Mouse (Mus musculus): ENCODE measurements around the gene Cdk14. TPM values are rescaled to one million over a fixed set of nuclear protein-coding genes. Genes with fewer than 3 reads are reported as not detected.
"Not testable (repeated sequence)": the region's sequence is repeated elsewhere in the genome, so short reads cannot be mapped to it uniquely, and the experiment has no call there.

The Cdk14 gene
- total RNA-seq, 2 experiments from 2014 or later, result 138 TPM

GRCm38 (mm10) chr5:4904911-4905310, 515.2 kb downstream of the Cdk14 start:
- intact Hi-C loops (cut with DNase I); DNase-seq (ENCODE audit: extremely low spot score in 1 of 2, low spot score in 2 of 2): not testable (repeated sequence)

- no peak for DNase-seq (ENCODE audit: extremely low spot score in 1 of 2, low spot score in 2 of 2)
- intact Hi-C loops (cut with DNase I), result no loop called here
Observed at GRCm38 (mm10) chr5:4898241-4898640, 521.9 kb downstream of the Cdk14 start.

- intact Hi-C loops (cut with DNase I), result no loop called here
- DNase-seq (ENCODE audit: extremely low spot score in 1 of 2, low spot score in 2 of 2), result no peak
Observed at GRCm38 (mm10) chr5:4894988-4895387, 525.1 kb downstream of the Cdk14 start.

GRCm38 (mm10) chr5:4893852-4894207, 526.3 kb downstream of the Cdk14 start:
- no peak for DNase-seq (ENCODE audit: extremely low spot score in 1 of 2, low spot score in 2 of 2)
- intact Hi-C loops (cut with DNase I), result no loop called here

GRCm38 (mm10) chr5:4893206-4893851, 526.8 kb downstream of the Cdk14 start:
- no peak for DNase-seq (ENCODE audit: extremely low spot score in 1 of 2, low spot score in 2 of 2)
- intact Hi-C loops (cut with DNase I), result no loop called here

- intact Hi-C loops (cut with DNase I), result no loop called here
Observed at GRCm38 (mm10) chr5:4892734-4893133, 527.4 kb downstream of the Cdk14 start.

GRCm38 (mm10) chr5:4891862-4892704, 528.0 kb downstream of the Cdk14 start:
- intact Hi-C loops (cut with DNase I), result no loop called here
- DNase-seq (ENCODE audit: extremely low spot score in 1 of 2, low spot score in 2 of 2), result no peak

More at GRCm38 (mm10) chr5:4892734-4893133, 527.4 kb downstream of the Cdk14 start:
- DNase-seq (ENCODE audit: extremely low spot score in 1 of 2, low spot score in 2 of 2), result no peak

- DNase-seq (ENCODE audit: extremely low spot score in 1 of 2, low spot score in 2 of 2), result no peak
- intact Hi-C loops (cut with DNase I), result no loop called here
Observed at GRCm38 (mm10) chr5:4887069-4887468, 533.0 kb downstream of the Cdk14 start.

GRCm38 (mm10) chr5:4882841-4883240, 537.3 kb downstream of the Cdk14 start:
- intact Hi-C loops (cut with DNase I), result no loop called here
- no peak for DNase-seq (ENCODE audit: extremely low spot score in 1 of 2, low spot score in 2 of 2)

GRCm38 (mm10) chr5:4880331-4880730, 539.8 kb downstream of the Cdk14 start:
- intact Hi-C loops (cut with DNase I), result no loop called here
- DNase-seq (ENCODE audit: extremely low spot score in 1 of 2, low spot score in 2 of 2), result no peak

- intact Hi-C loops (cut with DNase I), result no loop called here
- no peak for DNase-seq (ENCODE audit: extremely low spot score in 1 of 2, low spot score in 2 of 2)
Observed at GRCm38 (mm10) chr5:4878934-4879333, 541.2 kb downstream of the Cdk14 start.

GRCm38 (mm10) chr5:4877638-4878037, 542.5 kb downstream of the Cdk14 start:
- intact Hi-C loops (cut with DNase I), result no loop called here
- no peak for DNase-seq (ENCODE audit: extremely low spot score in 1 of 2, low spot score in 2 of 2)

- intact Hi-C loops (cut with DNase I), result no loop called here
- no peak for DNase-seq (ENCODE audit: extremely low spot score in 1 of 2, low spot score in 2 of 2)
Observed at GRCm38 (mm10) chr5:4877131-4877631, 542.9 kb downstream of the Cdk14 start.

- intact Hi-C loops (cut with DNase I), result no loop called here
- DNase-seq (ENCODE audit: extremely low spot score in 1 of 2, low spot score in 2 of 2), result no peak
Observed at GRCm38 (mm10) chr5:4876653-4877091, 543.4 kb downstream of the Cdk14 start.

- DNase-seq (ENCODE audit: extremely low spot score in 1 of 2, low spot score in 2 of 2), result no peak
- intact Hi-C loops (cut with DNase I), result no loop called here
Observed at GRCm38 (mm10) chr5:4870041-4870726, 549.9 kb downstream of the Cdk14 start.

GRCm38 (mm10) chr5:4868563-4869120, 551.5 kb downstream of the Cdk14 start:
- intact Hi-C loops (cut with DNase I), result no loop called here
- DNase-seq (ENCODE audit: extremely low spot score in 1 of 2, low spot score in 2 of 2), result no peak

- intact Hi-C loops (cut with DNase I), result no loop called here
- DNase-seq (ENCODE audit: extremely low spot score in 1 of 2, low spot score in 2 of 2), result no peak
Observed at GRCm38 (mm10) chr5:4867849-4868562, 552.1 kb downstream of the Cdk14 start.

GRCm38 (mm10) chr5:4866945-4867344, 553.2 kb downstream of the Cdk14 start:
- intact Hi-C loops (cut with DNase I), result no loop called here
- DNase-seq (ENCODE audit: extremely low spot score in 1 of 2, low spot score in 2 of 2), result no peak

GRCm38 (mm10) chr5:4866099-4866498, 554.0 kb downstream of the Cdk14 start:
- intact Hi-C loops (cut with DNase I), result no loop called here
- no peak for DNase-seq (ENCODE audit: extremely low spot score in 1 of 2, low spot score in 2 of 2)

All from left cerebral cortex, postnatal 10 days (tissue).